Mouse (Mus musculus): ENCODE measurements around the gene Plch2.

GRCm38 (mm10) chr4:155015550-155015949 is 41.0 kb downstream of the Plch2 start:
- TF ChIP-seq EP300 (IDR thresholded peaks at IDR 0.05; ENCODE audit: low read depth) = no peak
- no peak for TF ChIP-seq CTCF (IDR thresholded peaks at IDR 0.05; ENCODE audit: low read depth)

All from liver, embryonic 14.5 days (tissue).